Mouse (Mus musculus): ENCODE results near the gene Hist1h1d.

GRCm38 (mm10) chr13:23518295-23518603 lies 34.8 kb upstream of the Hist1h1d start:
- TF ChIP-seq CTCF (IDR thresholded peaks at IDR 0.05; ENCODE audit: low read depth, low read length): no peak
- no peak for TF ChIP-seq GATA1 (IDR thresholded peaks at IDR 0.05; ENCODE audit: borderline replicate concordance, low read length)
- TF ChIP-seq GATA2 (IDR thresholded peaks at IDR 0.05; ENCODE audit: borderline replicate concordance, low read depth, low read length): no peak
- no peak for TF ChIP-seq TAL1 (conservative IDR thresholded peaks at IDR 0.05; ENCODE audit: low read depth, low read length)

Data from G1E (cell line).